Mouse (Mus musculus): ENCODE results near the gene Armh3. TPM values are rescaled to one million over a fixed set of nuclear protein-coding genes. Genes with fewer than 3 reads are reported as not detected.
A peak's percentile ranks its signal among the peaks of the same experiment; 100 is the strongest.

The Armh3 gene
- total RNA-seq, 2 experiments from 2014 or later, result 20.1 to 20.2 TPM

DNA sequence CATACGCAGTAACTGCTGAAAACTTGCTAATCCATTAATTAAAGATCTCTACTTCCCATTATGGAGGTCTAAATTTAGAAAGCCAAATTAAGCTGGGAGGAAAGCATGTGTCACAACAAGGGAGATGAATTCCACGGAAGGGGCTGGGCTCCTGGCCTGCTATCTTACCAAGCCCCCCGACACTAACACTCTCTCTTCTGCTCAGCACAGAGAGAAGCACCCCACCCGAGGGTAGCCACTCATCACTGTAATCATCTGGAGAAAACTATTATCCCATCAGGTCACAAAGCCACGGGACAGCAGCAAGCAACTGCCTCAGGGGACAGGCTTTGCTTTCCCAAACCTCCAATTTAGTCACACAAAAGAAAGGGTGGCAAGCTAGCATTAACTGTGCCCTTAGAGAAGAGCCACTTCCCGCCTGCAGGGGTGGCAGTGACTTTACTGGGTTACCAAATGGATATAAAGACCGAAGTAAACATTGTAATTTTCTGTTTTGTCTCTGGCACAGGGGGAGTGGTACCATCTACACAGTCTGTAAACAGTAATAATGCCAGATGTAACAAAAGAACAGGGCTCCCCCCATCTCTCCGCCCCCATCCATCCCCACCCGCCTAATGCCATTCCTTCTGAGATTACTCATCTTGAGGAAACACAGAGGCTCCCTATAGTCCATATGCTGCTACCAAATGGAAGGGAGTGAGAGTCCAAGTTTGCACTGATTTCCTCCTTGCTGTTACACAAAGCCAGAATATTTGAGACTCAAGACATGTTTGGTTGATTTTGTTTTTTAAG lies 77.8 kb downstream of the Armh3 start:
- intact Hi-C loops (cut with DNase I), result no loop called here
- DNase-seq (ENCODE audit: low spot score in 2 of 2), result no peak

DNA sequence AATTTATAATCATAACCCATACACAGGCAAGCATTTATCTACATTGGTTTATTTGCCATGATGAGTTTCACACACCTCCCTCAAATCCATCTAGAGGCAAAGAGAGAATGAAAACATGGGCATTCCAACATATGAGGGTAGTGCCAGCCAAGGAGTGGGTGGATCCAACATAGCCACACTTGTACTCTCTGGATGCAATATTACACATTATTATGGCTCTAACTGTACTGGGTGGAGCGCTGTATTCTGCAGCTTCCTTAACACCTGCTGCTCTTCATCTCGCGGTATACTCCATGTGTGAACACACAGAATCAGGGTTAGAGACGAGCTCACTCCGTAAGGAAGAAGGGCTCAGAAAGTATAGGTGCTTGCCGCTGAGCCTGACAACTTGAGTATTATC lies 79.9 kb downstream of the Armh3 start:
- intact Hi-C loops (cut with DNase I), result no loop called here
- peak; percentile 32 to 34 for DNase-seq (ENCODE audit: low spot score in 2 of 2)

DNA sequence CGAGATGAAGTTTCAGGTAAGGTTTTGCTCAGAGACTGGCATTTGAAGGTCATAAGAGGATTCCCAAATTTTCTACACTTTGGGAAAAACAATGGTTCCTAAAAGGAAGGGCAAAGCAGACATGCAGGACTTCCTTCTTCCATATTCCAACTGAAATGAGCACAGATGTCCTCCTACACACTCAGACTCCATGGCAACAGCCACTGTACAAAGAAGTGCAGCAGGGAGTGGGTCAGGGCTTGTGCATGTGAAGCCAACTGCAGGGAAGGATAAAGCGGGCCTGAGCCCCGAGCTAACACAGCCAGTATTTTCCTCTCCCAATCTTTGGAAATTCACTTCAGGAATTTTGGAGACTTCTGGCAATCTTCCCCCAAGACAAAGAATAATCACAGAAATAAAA lies 80.4 kb downstream of the Armh3 start:
- intact Hi-C loops (cut with DNase I), result no loop called here

DNA sequence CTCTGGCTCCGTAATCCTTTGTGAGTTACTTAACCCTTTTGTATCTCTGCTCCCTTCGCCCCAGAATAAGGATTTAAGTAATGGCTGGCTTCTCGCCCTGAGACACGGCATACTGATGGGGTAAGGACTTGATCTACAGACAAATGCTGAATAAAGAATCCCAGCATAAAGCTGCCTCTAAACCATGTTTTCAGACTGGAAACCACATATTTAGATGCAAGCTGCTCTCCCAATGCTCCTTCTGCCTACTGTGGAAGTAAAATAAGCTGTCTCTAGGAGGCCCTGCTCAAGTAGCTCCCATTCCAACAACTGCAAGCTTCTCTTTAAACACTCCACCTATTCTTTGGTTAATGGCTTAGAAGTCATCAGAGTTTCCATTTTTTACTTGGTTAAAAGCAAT lies 81.8 kb downstream of the Armh3 start:
- intact Hi-C loops (cut with DNase I), result no loop called here
- DNase-seq (ENCODE audit: low spot score in 2 of 2), result no peak

More for the DNA sequence above, 80.4 kb downstream of the Armh3 start:
- peak; percentile 31 to 43 for DNase-seq (ENCODE audit: low spot score in 2 of 2)

DNA sequence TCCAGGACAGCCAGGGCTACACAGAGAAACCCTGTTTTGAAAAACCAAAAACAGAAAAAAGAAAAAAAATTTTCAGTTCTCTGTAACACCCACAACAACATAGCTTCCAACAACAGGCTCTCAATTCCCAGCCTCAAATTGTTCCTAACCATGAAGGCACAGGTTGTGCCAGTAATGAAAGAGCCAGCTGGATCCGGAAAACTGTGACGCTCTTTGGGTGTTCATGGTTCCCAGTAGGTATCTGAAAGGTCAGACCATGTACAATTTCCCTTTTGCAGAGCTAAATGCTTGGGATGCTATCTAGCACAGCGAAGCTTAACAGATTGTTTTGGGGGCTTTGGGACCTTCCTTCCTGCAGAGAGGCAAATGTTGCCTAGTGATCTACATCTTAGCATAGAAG lies 82.3 kb downstream of the Armh3 start:
- intact Hi-C loops (cut with DNase I), result no loop called here
- DNase-seq (ENCODE audit: low spot score in 2 of 2), result peak in 1 of 2 experiments; percentile 47

DNA sequence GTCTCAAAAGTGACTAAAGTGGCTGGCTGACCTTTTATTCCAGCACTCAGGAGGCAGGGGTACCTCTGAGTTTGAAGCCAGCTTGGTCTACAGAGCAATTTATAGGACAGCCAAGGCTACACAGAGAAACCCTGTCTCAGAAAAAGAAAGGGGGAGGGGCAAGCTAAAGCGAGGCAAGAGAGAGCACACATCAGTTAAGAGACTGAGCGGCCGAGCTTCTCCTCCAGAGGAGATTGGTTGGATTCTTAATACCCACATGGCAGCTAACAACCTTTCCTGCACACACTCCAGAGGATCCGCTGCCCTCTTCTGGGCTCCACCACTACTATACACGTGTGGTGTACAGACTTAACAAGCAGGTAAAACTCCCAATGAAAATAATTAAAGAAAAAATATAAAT lies 85.3 kb downstream of the Armh3 start:
- DNase-seq (ENCODE audit: low spot score in 2 of 2), result no peak
- intact Hi-C loops (cut with DNase I), result loop anchor here (5.0 kb wide), 1 partner anchor 34 kb away; no protein-coding TSS in a partner anchor

DNA sequence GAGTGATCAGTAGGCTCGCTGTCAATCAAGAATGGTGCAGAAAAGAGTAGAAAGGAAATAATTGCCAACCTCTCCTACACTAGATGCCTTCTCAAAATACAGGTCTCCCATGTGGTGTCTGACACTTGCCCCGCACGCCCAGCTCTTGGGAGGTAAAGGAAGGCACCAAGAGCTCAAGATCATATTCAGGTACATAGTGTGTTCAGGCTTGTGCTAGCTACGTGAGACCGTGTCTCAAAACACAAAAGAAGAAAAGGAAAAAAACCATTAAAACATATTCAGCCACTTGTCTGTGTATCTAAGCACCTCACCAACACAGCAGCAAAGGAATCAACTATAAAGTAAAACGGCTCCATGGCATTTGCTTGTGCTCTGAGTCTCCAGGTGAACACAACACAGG lies 85.9 kb downstream of the Armh3 start:
- no peak for DNase-seq (ENCODE audit: low spot score in 2 of 2)
- intact Hi-C loops (cut with DNase I), result loop anchor here (5.0 kb wide), 1 partner anchor 35 kb away; no protein-coding TSS in a partner anchor

DNA sequence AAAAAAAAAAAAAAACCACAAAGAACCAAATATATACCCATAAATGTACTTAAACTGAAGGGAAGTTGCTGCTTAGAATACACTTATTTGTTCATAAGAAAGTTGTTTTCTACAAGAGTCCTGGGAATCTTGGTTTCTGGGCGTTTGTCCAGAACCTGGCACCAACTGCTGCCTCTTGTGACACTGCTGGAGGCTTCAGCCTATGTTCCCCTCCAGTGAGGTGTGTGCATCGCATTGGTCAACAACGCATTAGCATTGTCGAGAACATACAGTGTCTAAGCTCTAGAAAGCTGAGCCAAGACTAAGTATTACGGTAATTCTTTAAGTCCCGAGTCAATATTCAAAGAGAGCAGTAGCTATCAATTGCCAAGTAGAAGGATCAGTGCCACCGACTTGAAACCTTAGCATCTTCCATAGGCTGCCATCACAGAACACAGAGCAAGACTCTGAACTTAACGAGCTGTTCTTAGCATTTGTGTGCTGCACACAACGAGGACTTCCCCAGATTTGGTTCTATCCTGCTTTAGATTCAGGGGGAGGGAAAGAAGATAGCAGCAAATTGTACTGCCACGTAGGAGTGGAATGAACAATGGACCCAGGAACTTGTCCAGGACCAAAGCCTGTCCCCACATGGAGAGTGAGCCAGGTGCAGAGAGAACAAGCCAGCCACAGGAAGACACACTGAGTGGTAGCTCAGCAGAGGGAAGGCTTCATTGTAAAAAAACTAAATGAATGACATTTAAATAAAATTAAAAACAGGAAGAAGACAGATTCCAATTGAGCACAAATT lies 86.9 kb downstream of the Armh3 start:
- DNase-seq (ENCODE audit: low spot score in 2 of 2), result peak in 1 of 2 experiments; percentile 19
- intact Hi-C loops (cut with DNase I), result loop anchor here (5.0 kb wide), 1 partner anchor 36 kb away; no protein-coding TSS in a partner anchor

DNA sequence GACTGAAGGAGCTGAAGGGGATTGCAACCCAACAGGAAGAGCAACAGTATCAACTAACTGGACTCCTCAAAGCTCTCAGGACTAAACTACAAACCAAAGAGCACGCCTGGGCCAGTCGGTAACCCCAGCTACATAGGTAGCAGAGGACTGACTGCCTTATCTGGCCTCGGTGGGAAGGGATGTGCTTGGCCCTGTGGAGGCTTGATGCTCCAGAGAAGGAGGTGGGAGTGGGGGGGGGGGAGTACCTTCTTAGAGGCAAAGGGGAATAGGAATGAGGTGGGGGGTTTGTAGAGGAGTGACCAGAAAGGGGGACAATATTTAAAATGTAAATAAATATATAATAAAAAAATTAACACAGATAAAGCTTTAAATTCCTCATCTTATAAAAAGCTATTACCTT lies 90.0 kb downstream of the Armh3 start:
- no peak for DNase-seq (ENCODE audit: low spot score in 2 of 2)
- intact Hi-C loops (cut with DNase I), result no loop called here

DNA sequence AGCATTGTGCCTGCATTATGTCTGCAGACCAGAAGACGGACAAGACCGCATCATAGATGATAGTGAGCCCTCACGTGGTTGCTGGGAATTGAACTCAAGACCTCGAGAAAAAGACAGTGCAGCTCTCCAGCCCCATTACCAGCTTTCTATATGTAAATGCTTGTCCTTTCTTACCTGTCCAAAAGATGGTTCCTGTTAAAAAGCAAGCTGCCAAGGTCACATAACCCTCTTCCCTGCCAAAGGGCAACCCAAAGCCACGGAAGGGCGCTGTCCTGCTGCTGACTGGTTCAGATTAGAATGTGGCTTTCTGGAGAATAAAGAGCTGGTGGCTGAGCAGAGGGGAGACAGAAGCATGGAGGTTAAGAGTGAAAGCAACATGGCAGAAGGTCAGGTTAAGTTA lies 90.9 kb downstream of the Armh3 start:
- intact Hi-C loops (cut with DNase I), result no loop called here
- no peak for DNase-seq (ENCODE audit: low spot score in 2 of 2)

DNA sequence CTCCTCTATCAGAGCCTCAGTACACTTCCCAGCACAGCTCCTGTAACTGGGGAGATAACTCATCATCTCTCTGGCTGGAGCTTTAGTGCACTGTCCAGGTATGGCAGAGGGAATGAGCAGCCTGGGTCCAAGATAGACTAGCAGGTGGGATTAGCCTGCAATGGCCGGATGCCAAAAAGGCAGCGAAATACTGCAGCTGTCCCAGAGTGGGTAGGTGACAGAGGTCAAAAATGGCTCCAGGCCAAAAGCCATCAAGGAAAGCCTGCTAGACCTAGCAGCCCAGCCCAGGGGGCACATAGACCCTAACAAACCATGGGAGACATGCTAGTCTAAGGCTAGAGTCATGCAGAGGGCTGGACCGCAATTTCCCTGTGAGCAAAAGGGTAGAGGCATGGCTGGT lies 94.4 kb downstream of the Armh3 start:
- intact Hi-C loops (cut with DNase I), result no loop called here
- no peak for DNase-seq (ENCODE audit: low spot score in 2 of 2)

DNA sequence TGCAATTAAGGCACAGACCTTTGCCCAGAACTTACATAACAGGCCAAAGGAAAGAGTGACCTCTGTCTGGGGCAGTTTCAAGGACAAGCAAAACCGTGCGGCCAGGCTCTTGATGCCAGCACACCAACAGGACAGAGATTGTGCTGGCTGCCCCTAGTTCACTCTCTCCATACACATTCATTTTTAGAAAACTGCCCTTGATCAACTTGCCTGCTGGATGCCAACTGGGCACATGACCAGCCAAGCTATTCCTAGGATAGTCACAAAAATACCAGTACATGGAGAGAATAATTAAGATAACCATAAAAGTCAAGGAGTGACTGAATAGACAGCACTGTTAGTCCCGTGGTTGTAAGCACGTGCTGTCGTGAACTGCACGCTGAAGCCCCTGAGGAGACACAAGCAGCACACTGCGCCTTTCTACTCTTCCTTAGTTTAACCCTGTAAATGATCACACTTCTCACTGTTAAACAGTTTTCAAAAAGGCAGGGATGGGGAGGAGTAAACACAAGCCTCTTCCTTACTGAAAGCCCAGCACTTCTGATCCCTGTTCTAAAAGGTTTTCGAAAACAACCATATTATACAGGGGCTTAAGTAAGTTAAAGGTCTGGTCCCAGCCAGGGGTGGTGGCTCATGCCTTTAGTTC lies 95.8 kb downstream of the Armh3 start:
- no peak for DNase-seq (ENCODE audit: low spot score in 2 of 2)
- intact Hi-C loops (cut with DNase I), result no loop called here

DNA sequence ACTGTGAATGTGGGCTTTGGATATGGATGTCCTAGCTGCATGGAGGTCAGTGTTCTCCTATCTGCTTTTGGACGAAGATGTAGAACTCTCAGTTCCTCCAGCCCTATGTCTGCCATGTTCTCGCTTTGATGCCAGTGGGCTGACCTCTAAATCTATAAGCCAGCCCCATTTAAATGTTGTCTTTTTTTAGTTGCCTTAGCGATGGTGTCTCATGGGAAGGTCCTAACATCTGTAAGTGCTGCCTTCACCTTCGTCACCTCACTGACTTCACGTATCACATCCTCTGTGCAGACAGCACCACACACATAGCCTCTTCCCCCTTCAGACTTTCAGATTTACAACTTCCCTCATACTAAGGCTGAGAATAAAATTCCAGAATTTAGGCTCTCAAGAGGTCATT lies 97.5 kb downstream of the Armh3 start:
- intact Hi-C loops (cut with DNase I), result no loop called here
- DNase-seq (ENCODE audit: low spot score in 2 of 2), result no peak

DNA sequence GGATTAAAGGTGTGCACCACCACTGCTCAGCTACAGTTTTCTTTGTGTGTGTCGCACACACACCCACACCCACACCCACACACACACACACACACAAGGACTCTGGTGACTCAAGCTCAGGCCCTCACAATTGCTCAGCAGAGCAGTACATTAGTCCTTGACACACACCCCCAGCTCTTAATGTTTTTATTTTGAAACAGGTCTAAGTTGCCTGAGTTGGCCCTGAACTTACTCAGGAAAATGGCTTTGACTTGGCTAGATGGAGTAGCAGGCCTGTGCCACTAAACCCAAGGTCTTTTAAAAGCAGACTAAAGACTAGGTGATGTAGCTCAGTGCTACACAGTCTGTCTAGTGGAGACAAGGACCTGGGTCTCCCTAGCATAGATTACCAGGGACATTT lies 102.6 kb downstream of the Armh3 start:
- intact Hi-C loops (cut with DNase I), result no loop called here
- DNase-seq (ENCODE audit: low spot score in 2 of 2), result no peak

DNA sequence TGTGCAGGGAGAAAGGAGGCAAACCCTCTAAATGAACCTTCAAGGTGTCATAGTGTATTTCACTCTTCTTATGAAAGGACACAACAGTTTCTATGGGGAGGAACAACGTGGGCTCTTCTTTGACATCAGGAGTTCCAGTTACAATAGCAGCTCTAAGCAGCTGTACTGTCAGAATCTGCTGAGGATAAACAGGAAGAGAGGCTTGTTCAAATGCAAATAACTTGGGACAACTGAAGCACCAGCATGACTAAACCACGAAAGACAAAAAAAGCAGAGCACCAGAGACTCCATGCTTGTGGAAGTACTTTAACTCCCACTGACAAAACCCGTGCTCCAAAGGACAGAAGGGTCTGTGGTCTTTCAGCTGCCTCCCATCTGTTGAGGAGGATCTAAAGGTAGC lies 116.2 kb downstream of the Armh3 start:
- DNase-seq (ENCODE audit: low spot score in 2 of 2), result no peak
- intact Hi-C loops (cut with DNase I), result no loop called here

DNA sequence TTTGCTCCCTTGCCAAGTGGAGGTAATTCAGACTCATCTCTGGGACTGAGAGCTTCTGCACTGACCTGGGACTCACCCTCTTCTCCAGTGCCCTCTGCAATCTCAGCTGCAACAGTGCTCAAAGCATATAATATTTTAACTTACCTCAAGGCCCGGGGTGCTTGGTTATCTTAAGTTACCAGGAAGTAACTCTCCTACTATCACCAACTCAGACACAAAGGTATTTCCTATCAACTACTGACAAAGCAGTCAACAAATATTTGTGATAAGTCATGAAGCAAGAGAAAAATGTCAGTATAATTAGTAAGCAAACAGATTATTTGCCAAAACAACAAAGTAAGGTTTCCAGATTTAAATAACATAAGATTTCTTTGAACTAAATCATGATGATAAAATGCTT lies 125.0 kb downstream of the Armh3 start:
- intact Hi-C loops (cut with DNase I), result loop anchor here (5.0 kb wide), 1 partner anchor 56 kb away; the partner anchor contains the start of gene Kcnip2
- no peak for DNase-seq (ENCODE audit: low spot score in 2 of 2)

DNA sequence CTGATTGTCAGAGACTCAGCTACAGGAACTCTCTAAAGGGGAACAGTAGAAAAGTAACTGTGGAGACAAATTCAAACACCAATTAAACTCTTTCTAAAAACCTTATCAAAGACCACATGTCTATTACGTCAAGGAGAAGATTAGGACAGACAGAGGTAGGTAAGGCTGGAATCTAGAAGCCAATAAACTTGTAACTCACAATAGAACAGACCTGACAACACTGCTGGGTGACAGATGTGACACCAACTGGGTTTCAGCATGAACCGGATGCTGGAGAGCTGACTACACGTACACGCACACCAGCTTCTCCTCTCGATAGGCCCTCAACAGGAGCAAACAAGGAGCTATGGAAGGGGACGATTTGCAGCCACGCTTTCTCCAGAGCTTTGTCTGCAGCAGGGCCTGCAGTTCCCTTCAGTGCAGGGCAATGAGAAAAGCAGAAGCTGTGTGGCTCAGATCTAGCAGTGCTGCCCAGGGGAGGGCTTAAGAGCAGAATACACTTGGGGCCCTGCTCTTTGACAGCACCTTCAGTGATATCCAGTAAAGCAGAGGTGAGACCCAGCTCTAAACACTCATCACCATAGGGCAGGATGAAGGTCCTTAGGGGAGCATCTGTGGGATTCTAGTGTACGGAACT lies 142.9 kb downstream of the Armh3 start:
- intact Hi-C loops (cut with DNase I), result no loop called here
- DNase-seq (ENCODE audit: low spot score in 2 of 2), result no peak

DNA sequence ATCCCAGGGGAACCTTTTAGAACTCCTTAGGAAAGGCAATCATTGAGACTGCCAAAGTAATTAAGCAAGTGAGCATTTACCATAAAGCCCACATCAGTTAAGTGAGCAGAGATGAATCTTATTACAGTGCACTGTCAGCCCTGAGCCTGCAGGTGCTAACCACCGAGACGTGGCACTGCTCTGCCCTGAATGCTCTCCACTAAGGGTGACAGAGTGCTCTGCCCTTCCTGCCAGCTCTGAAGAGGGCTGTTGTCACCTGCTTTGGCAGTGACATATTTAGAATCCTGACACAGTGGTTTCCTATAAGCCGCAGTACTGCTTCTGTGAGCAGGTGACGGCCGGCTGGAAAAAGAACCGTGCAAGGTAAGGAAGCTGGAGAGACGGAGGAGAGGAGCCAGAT lies 143.8 kb downstream of the Armh3 start:
- DNase-seq (ENCODE audit: low spot score in 2 of 2), result no peak
- intact Hi-C loops (cut with DNase I), result no loop called here

DNA sequence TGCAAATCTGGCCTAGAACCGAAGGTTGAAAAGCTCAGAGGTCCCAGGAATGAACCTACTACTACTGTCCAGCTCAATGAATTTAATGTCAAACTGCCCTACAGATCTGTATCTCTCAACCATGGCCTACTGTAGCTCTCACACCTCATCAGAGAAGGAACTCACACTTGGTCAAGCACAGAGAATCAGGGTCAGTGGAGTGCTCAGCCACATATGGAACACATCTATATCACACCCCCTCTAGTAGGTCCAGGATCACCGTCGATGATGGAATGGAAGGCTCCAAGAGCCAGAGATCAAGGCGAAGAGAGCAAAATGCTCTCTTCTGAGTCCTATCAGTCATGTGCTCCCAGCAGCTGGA lies 150.6 kb downstream of the Armh3 start:
- no peak for DNase-seq (ENCODE audit: low spot score in 2 of 2)
- intact Hi-C loops (cut with DNase I), result no loop called here

All from left cerebral cortex, postnatal 36 days (tissue).